Mouse (Mus musculus) adrenal gland, adult 2 months (tissue): ENCODE measurements around the gene Man2a1. TPM values are rescaled to one million over a fixed set of nuclear protein-coding genes. Genes with fewer than 3 reads are reported as not detected.

Experiments
- DNase-seq: peaks from one replicate; pipeline ENCODE4 v3.0.0; 2021
- long read RNA-seq: library from polyadenylated mRNA; stranded (forward); transcript quantifications from one replicate; pipeline ENCODE4 v2.0.0, GENCODE M21; 2021
- polyA plus RNA-seq: library from polyadenylated mRNA; depleted of rRNA; stranded (reverse); fragments of >200 nt; gene quantifications from 2 replicates; pipeline ENCODE4 v1.2.3, GENCODE M21; 2012; rRNA removed
- total RNA-seq, 2 experiments: library from RNA; stranded (reverse); gene quantifications; 2 replicates each; pipeline ENCODE4 v1.2.3; 2021

Man2a1 gene
- 100 to 1,000 TPM; 120 to 175 TPM for total RNA-seq
- 18.0 and 22.0 TPM in 2 replicates for polyA plus RNA-seq
- long read RNA-seq, full-length matches to known transcripts, result 2 of 4 reads
- long read RNA-seq, partial matches to known transcripts, result 0 of 4 reads
- long read RNA-seq, other reads (novel, unspliced or antisense), result 2 of 4 reads

GRCm38 (mm10) chr17:64600372-64601090 lies at the start of gene Man2a1:
Gene Man2a1 (plus strand): TSS chr17:64600736.
- DNase-seq, result peak; percentile 96

GRCm38 (mm10) chr17:64553358-64553757 lies 47.2 kb upstream of the Man2a1 start:
- DNase-seq, result no peak

GRCm38 (mm10) chr17:64554901-64555300 lies 45.6 kb upstream of the Man2a1 start:
- no peak for DNase-seq

GRCm38 (mm10) chr17:64556661-64557445 lies 43.7 kb upstream of the Man2a1 start:
- peak; percentile 38 for DNase-seq

GRCm38 (mm10) chr17:64558994-64559540 lies 41.5 kb upstream of the Man2a1 start:
- DNase-seq, result no peak

- no peak for DNase-seq
Observed at GRCm38 (mm10) chr17:64566435-64566834, 34.1 kb upstream of the Man2a1 start.

GRCm38 (mm10) chr17:64567546-64567945 lies 33.0 kb upstream of the Man2a1 start:
- no peak for DNase-seq

GRCm38 (mm10) chr17:64573981-64574380 lies 26.6 kb upstream of the Man2a1 start:
- DNase-seq, result no peak

GRCm38 (mm10) chr17:64575240-64575639 lies 25.3 kb upstream of the Man2a1 start:
- peak; percentile 23 for DNase-seq

GRCm38 (mm10) chr17:64577485-64577884 lies 23.1 kb upstream of the Man2a1 start:
- DNase-seq, result no peak

- no peak for DNase-seq
Observed at GRCm38 (mm10) chr17:64578346-64578745, 22.2 kb upstream of the Man2a1 start.

- no peak for DNase-seq
Observed at GRCm38 (mm10) chr17:64579696-64580095, 20.8 kb upstream of the Man2a1 start.

GRCm38 (mm10) chr17:64581133-64581532 lies 19.4 kb upstream of the Man2a1 start:
- no peak for DNase-seq

GRCm38 (mm10) chr17:64581962-64582361 lies 18.6 kb upstream of the Man2a1 start:
- no peak for DNase-seq

- no peak for DNase-seq
Observed at GRCm38 (mm10) chr17:64590483-64590882, 10.1 kb upstream of the Man2a1 start.

- no peak for DNase-seq
Observed at GRCm38 (mm10) chr17:64591366-64591765, 9.2 kb upstream of the Man2a1 start.

GRCm38 (mm10) chr17:64592355-64592754 lies 8.2 kb upstream of the Man2a1 start:
- DNase-seq, result no peak

GRCm38 (mm10) chr17:64592788-64593187 lies 7.7 kb upstream of the Man2a1 start:
- DNase-seq, result no peak

- no peak for DNase-seq
Observed at GRCm38 (mm10) chr17:64597770-64598169, 2.8 kb upstream of the Man2a1 start.

- no peak for DNase-seq
Observed at GRCm38 (mm10) chr17:64599916-64600315, 620 bp upstream of the Man2a1 start.

GRCm38 (mm10) chr17:64601091-64601750 lies 685 bp downstream of the Man2a1 start:
- peak; percentile 85 for DNase-seq
